Mouse (Mus musculus): ENCODE results near the gene Fam214a.

Fam214a gene

GRCm38 (mm10) chr9:75016591-75016990 is 63.9 kb downstream of the Fam214a start:
- in situ Hi-C loops (cut with MboI; ENCODE audit: unreplicated experiment in 2 of 2): loop anchor here in 1 of 2 experiments (25.0 kb wide), 1 partner anchor 879 kb away; no protein-coding TSS in a partner anchor

DNA sequence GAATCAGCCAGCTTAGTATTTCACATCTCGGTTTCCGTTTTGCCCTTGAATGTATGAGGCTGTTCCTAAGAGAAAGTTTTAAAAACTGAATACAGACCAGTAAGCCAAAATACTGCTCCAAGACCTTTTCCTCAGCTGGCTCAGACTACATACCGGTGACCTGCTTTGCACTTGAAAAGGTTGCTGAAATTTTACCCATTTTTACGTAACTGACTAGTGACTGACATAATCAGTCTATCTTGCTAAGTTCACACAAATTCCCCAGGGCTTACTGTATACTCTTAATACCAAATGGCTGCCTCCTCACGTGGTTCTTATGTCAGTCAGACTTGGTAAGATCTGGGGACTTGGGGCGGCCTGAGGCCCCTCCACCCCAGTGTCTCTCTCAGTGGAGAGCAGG is 66.5 kb downstream of the Fam214a start:
- in situ Hi-C loops (cut with MboI; ENCODE audit: unreplicated experiment in 2 of 2): loop anchor here in 1 of 2 experiments (25.0 kb wide), 1 partner anchor 882 kb away; no protein-coding TSS in a partner anchor

GRCm38 (mm10) chr9:75019592-75019991 is 66.9 kb downstream of the Fam214a start:
- in situ Hi-C loops (cut with MboI; ENCODE audit: unreplicated experiment in 2 of 2): loop anchor here in 1 of 2 experiments (25.0 kb wide), 1 partner anchor 882 kb away; no protein-coding TSS in a partner anchor

DNA sequence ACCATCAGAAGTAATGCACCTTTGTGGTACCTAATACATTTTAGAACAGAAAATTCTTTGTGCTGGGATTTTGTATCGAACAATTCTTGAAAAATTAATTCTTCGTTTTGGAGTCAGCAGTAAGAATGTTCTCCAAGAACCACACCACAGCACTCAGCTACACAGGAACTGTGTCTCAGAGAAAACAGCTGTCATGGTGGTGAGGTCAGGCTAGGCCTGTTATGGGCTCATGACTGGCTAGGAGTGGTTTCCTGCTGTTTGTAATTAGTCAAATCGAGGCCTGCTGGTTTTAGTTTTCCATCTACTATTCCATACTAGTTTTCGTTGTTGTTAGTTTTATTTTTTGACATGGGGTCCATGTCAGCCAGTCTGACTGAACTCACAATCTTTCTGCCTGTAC is 67.9 kb downstream of the Fam214a start:
- in situ Hi-C loops (cut with MboI; ENCODE audit: unreplicated experiment in 2 of 2): loop anchor here (5.0 to 25.0 kb wide), 4 partner anchors 66 to 883 kb away; partner anchors contain the start of gene Fam214a (in 1 of the 2)

DNA sequence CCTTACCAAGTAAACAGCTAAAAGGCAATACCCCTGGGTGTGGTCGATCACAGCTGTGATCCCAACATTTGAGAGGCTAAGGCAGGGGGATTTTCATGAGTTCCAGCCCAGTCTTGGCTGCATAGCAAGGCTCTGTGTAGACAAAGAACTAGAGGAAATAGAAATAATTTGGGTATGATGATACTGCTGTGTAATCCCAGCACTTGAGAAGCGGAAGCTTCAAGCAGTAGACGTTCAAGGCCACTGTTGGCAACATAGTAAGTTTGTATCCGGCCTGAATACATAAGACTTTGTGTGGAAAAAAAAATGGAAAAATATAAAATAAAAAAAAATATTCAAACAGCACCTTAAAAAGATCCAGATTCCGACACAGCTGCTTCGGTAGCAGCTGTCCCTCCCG is 69.9 kb downstream of the Fam214a start:
- in situ Hi-C loops (cut with MboI; ENCODE audit: unreplicated experiment in 2 of 2): loop anchor here (5.0 to 25.0 kb wide), 4 partner anchors 68 to 885 kb away; partner anchors contain the start of gene Fam214a (in 1 of the 2)

DNA sequence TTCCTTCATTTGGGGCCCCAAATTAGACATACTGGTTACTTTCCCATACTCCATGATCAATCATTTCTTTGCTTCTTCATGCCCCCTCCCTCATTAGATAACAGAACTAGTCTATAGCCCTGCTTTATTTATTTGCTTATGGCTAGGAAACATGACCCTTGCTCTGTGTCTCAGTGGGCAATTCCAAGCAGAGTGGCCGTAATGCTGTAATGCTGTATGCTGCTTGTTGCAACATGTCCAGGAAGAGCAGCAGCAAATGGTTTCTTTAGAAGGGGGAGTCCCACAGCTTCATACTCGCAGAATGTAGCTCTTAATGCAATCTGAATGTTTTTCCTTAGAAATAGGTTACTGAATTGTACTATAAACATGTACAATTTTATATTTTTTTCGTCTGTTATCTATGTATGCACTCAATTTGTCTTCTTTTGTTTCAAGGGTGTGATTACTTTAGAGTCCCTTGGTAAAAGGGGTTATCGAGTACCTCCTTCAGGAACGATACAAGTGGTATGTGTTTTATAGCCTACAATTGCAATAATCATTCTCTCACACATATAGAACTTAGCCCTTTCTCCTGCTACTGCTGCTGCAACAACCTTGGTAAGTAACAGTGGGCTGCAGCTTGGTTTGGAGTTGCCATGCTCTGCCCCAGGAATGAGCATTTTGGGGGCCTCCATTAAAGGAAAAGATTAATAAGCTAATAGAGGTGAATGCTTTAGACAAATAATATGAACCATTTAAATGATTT is 70.6 kb downstream of the Fam214a start:
- in situ Hi-C loops (cut with MboI; ENCODE audit: unreplicated experiment in 2 of 2): loop anchor here (5.0 to 25.0 kb wide), 4 partner anchors 69 to 886 kb away; partner anchors contain the start of gene Fam214a (in 1 of the 2)

DNA sequence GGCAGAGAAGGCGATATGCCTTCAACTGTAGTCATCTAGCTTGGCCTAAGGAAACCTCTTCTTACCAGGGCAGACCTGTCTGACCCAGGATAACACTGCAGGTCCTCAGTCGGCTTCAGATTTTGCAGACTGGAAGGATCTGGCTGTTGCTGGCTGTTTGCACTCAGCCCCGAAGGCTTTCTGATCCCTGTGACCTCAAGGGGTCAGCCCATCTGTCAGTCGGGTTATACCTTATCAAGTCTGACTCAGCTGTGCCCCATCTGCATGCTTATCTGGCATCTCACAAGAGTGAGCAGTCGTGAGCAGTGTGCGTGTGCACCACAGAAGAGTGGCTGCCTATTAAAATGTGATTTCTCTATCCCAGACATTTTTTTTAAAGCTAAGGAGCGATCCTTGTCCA is 71.4 kb downstream of the Fam214a start:
- in situ Hi-C loops (cut with MboI; ENCODE audit: unreplicated experiment in 2 of 2): loop anchor here (5.0 to 25.0 kb wide), 4 partner anchors 69 to 887 kb away; partner anchors contain the start of gene Fam214a (in 1 of the 2)

GRCm38 (mm10) chr9:75025689-75026088 is 73.0 kb downstream of the Fam214a start:
- in situ Hi-C loops (cut with MboI; ENCODE audit: unreplicated experiment in 2 of 2): loop anchor here in 1 of 2 experiments (10.0 to 25.0 kb wide), 2 partner anchors 71 to 888 kb away; partner anchors contain the start of gene Fam214a

GRCm38 (mm10) chr9:75032408-75032807 is 79.7 kb downstream of the Fam214a start:
- in situ Hi-C loops (cut with MboI; ENCODE audit: unreplicated experiment in 2 of 2): loop anchor here (10.0 to 25.0 kb wide), 3 partner anchors 402 to 895 kb away; partner anchors contain the start of gene Leo1 (in 1 of the 2)

DNA sequence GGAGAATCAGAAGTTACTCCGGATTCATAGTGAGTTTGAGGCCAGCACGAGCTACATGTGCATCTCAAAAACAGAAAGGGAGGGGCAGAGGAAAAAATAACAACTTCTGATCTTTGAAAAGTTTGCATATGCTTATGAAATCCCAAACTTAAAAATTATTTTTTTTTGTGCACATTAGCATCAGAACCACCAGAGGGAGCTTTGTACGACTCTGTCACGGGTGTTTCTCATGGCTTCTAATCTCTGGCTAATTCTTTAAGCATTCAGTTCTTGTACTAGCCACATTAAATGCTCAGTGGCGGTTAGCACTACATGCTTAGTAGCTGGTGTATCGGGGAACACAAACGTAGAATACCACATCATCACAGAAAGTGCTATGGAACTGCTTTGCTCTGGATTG is 80.5 kb downstream of the Fam214a start:
- in situ Hi-C loops (cut with MboI; ENCODE audit: unreplicated experiment in 2 of 2): loop anchor here (10.0 to 25.0 kb wide), 3 partner anchors 402 to 896 kb away; partner anchors contain the start of gene Leo1 (in 1 of the 2)

DNA sequence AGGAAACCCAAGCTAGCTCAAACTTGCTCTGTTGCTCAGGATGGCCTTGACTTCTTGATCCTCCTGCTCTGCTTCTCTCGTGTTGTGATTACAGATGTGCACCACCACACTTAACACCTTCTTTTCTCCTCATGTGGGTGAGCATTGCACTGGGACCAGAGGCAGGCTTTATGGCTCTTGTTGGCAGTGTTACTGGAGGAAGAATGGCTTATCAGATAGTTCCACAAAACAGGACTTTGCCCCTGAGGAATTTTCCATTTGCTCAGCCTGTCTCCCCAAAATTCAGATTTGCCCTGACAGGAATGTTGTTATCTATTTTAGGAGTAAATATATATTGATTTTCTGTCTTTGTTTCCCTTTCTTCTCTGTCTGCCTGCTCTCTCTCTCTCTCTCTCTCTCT is 82.0 kb downstream of the Fam214a start:
- in situ Hi-C loops (cut with MboI; ENCODE audit: unreplicated experiment in 2 of 2): loop anchor here (10.0 to 25.0 kb wide), 3 partner anchors 400 to 897 kb away; partner anchors contain the start of gene Leo1 (in 1 of the 2)

GRCm38 (mm10) chr9:75035944-75036343 is 83.3 kb downstream of the Fam214a start:
- in situ Hi-C loops (cut with MboI; ENCODE audit: unreplicated experiment in 2 of 2): loop anchor here (10.0 to 25.0 kb wide), 3 partner anchors 399 to 899 kb away; partner anchors contain the start of gene Leo1 (in 1 of the 2)

GRCm38 (mm10) chr9:75037451-75038356 is 85.0 kb downstream of the Fam214a start, which contains the start of gene Arpp19:
TSS of gene Arpp19 (plus strand) at chr9:75037614.
- in situ Hi-C loops (cut with MboI; ENCODE audit: unreplicated experiment in 2 of 2): loop anchor here (10.0 to 25.0 kb wide), 3 partner anchors 397 to 900 kb away; partner anchors contain the start of gene Leo1 (in 1 of the 2)

GRCm38 (mm10) chr9:75038357-75038688 is 85.6 kb downstream of the Fam214a start:
- in situ Hi-C loops (cut with MboI; ENCODE audit: unreplicated experiment in 2 of 2): loop anchor here (10.0 to 25.0 kb wide), 3 partner anchors 396 to 901 kb away; partner anchors contain the start of gene Leo1 (in 1 of the 2)

DNA sequence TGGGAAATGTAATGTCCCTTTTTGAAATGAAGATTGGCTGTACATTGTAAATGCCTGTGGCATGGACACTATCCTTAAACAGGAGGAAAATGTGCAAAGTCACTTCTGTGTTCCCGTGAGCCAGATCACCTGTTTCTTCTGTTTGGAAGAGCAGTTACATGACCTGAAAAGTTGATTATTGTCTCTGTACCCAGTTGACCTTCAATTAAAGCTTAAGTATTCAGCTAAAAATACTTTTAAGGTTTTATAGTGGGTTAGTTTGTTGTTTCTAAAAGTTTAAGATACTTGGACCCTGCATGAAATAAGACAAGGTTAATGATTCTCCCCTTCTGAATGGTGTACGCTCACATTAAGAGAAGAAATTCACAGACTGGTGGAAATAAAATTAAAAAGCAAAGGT is 87.9 kb downstream of the Fam214a start:
- in situ Hi-C loops (cut with MboI; ENCODE audit: unreplicated experiment in 2 of 2): loop anchor here in 1 of 2 experiments (25.0 kb wide), 1 partner anchor 903 kb away; no protein-coding TSS in a partner anchor

GRCm38 (mm10) chr9:75041840-75042525 is 89.3 kb downstream of the Fam214a start:
- in situ Hi-C loops (cut with MboI; ENCODE audit: unreplicated experiment in 2 of 2): loop anchor here in 1 of 2 experiments (25.0 kb wide), 1 partner anchor 905 kb away; no protein-coding TSS in a partner anchor

DNA sequence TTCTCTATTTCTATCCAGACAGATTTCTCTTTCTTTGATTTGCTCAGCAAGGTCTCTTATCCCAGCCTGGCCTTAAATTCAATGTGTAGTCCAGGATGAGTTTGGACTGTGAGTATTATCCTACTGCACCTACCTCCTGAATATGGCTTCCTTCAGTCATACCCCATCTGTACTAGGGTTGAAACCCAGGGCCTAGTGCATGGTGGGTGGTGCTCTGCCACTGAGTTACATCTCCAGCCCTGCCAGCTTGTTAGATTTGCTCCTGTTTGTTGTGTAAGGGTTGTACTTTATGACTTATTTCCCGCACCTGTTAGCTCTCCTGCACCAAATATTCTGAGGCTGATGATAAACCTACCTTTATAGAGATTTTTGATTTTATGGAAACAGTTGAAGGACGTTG is 90.5 kb downstream of the Fam214a start:
- in situ Hi-C loops (cut with MboI; ENCODE audit: unreplicated experiment in 2 of 2): loop anchor here in 1 of 2 experiments (25.0 kb wide), 1 partner anchor 906 kb away; no protein-coding TSS in a partner anchor

DNA sequence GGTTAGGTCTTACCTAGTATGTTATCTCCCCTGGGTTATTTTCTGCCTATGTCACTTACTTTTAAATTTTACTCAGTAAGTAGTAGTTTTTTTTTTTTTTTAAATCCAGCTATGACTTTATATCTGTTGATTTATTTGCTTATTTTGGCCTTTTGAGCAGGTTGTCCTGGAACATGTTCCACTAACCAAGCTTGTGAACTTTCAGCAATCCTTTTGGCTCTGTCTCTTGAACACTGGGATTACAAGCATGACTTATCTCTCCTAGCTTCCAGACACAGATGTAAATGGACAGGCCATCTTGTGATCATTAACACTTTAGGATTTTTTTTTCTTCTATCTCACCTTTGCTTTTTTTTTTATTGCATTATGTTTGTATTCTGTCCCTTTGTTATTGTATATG is 94.4 kb downstream of the Fam214a start:
- in situ Hi-C loops (cut with MboI; ENCODE audit: unreplicated experiment in 2 of 2): loop anchor here in 1 of 2 experiments (5.0 to 25.0 kb wide), 2 partner anchors 210 to 910 kb away; no protein-coding TSS in a partner anchor

- in situ Hi-C loops (cut with MboI; ENCODE audit: unreplicated experiment in 2 of 2): loop anchor here in 1 of 2 experiments (5.0 to 25.0 kb wide), 2 partner anchors 208 to 912 kb away; no protein-coding TSS in a partner anchor
Measured at GRCm38 (mm10) chr9:75049100-75049499, 96.4 kb downstream of the Fam214a start.
